8 mouse cellular contexts compared by ENCODE assay signal in genomic region chr1:72536611-72537351, GRCm38 (mm10). TPM values are rescaled to one million over a fixed set of nuclear protein-coding genes. Genes with fewer than 3 reads are reported as not detected.
DNase-seq lines count a peak whose midpoint lies in the region; ATAC-seq and TF ChIP-seq lines count a peak whose summit lies in the region.

Gene March4 (minus strand): TSS chr1:72536930.

- peak; percentile 71 for ATAC-seq in forebrain, embryonic 12.5 days (ENCODE audit: low FRiP score)
- peak; percentile 67; the same call in 1 of the 2 replicates for ATAC-seq in lung, embryonic 15.5 days (ENCODE audit: borderline replicate concordance, extremely low read depth, low FRiP score, low TSS enrichment)

- H3K9ac ChIP-seq in ES-Bruce4 (ENCODE audit: low read depth, poor library complexity, severe bottlenecking): no peak within 1 kb of the TSS
- peak within 1 kb of the TSS; percentile 44 for H3K9ac ChIP-seq in forebrain, embryonic 12.5 days
- no peak within 1 kb of the TSS for H3K9ac ChIP-seq in lung, embryonic 15.5 days

- H3K27ac ChIP-seq in ES-Bruce4 (ENCODE audit: insufficient read depth, low read length): no peak within 1 kb of the TSS
- no peak within 1 kb of the TSS for H3K27ac ChIP-seq in forebrain, embryonic 12.5 days
- peak within 1 kb of the TSS; percentile 72 for H3K27ac ChIP-seq in hindbrain, embryonic 10.5 days
- H3K27ac ChIP-seq in lung, embryonic 15.5 days: no peak within 1 kb of the TSS

- H3K4me1 ChIP-seq in ES-Bruce4 (ENCODE audit: control insufficient read depth, insufficient read depth, low read length): no peaks in the 10 kb centered on the region
- H3K4me1 ChIP-seq in forebrain, embryonic 12.5 days: peaks cover 12% of the 10 kb centered on the region
- H3K4me1 ChIP-seq in hindbrain, embryonic 10.5 days (replicated peaks): peaks cover 23% of the 10 kb centered on the region
- peaks cover 10% of the 10 kb centered on the region for H3K4me1 ChIP-seq in lung, embryonic 15.5 days

- H3K9me3 ChIP-seq in ES-Bruce4 (replicated peaks; ENCODE audit: control insufficient read depth, insufficient read depth, low read length, poor library complexity, severe bottlenecking): no peaks in the 10 kb centered on the region; the same call in 1 of the 2 replicates
- no peaks in the 10 kb centered on the region for H3K9me3 ChIP-seq in forebrain, embryonic 12.5 days
- H3K9me3 ChIP-seq in hindbrain, embryonic 10.5 days: no peaks in the 10 kb centered on the region
- no peaks in the 10 kb centered on the region for H3K9me3 ChIP-seq in lung, embryonic 15.5 days

- under 1% methylated on average over 39 of the region's 41 CpGs for WGBS in forebrain, embryonic 12.5 days
- under 1% methylated on average over 41 of the region's 41 CpGs for WGBS in hindbrain, embryonic 10.5 days
- under 1% methylated on average over 41 of the region's 41 CpGs for WGBS in lung, embryonic 15.5 days

- H3K4me2 ChIP-seq in forebrain, embryonic 12.5 days: peak within 1 kb of the TSS; percentile 86
- H3K4me2 ChIP-seq in lung, embryonic 15.5 days: peak within 1 kb of the TSS; percentile 60

- TF ChIP-seq CTCF in ES-Bruce4 (IDR thresholded peaks at IDR 0.05; ENCODE audit: low read depth, low read length): no peak
- no peak for TF ChIP-seq CTCF in brain, embryonic 14.5 days (IDR thresholded peaks at IDR 0.05; ENCODE audit: borderline replicate concordance, extremely low read depth, insufficient read depth, insufficient read length)

- TF ChIP-seq POLR2A in ES-Bruce4 (IDR thresholded peaks at IDR 0.05; ENCODE audit: insufficient read depth, low read length): no peak
- no peak for TF ChIP-seq POLR2A in brain, embryonic 14.5 days (IDR thresholded peaks at IDR 0.05; ENCODE audit: borderline replicate concordance, extremely low read depth, insufficient read depth, insufficient read length, poor library complexity, severe bottlenecking)

- no peak for TF ChIP-seq EP300 in ES-Bruce4 (IDR thresholded peaks at IDR 0.05; ENCODE audit: insufficient read depth, low read depth, low read length)

- peaks cover 11% of the 10 kb centered on the region for H3K27me3 ChIP-seq in ES-Bruce4 (ENCODE audit: control insufficient read depth, insufficient read depth, low read length, poor library complexity, severe bottlenecking)
- H3K27me3 ChIP-seq in forebrain, embryonic 12.5 days: peaks cover 49% of the 10 kb centered on the region
- peaks cover 37% of the 10 kb centered on the region for H3K27me3 ChIP-seq in hindbrain, embryonic 10.5 days (ENCODE audit: insufficient read depth, poor library complexity, severe bottlenecking)
- peaks cover 40% of the 10 kb centered on the region for H3K27me3 ChIP-seq in lung, embryonic 15.5 days

- peak; percentile 89 for DNase-seq in brain, embryonic 14.5 days (ENCODE audit: low read depth)
- DNase-seq in hindbrain, embryonic 10.5 days (ENCODE audit: low spot score): peak; percentile 80
- peak; percentile 69 for DNase-seq in layer of hippocampus, adult 9-11 months
- peak; percentile 72 for DNase-seq in ovary, postnatal 14 days (ENCODE audit: low spot score)
- peak; percentile 33 for DNase-seq in urinary bladder, postnatal 10 days (ENCODE audit: low spot score)

- H3K36me3 ChIP-seq in ES-Bruce4 (ENCODE audit: control insufficient read depth, insufficient read depth, low read length, poor library complexity, severe bottlenecking): no peaks in the 10 kb centered on the region
- H3K36me3 ChIP-seq in forebrain, embryonic 12.5 days (replicated peaks): no peaks in the 10 kb centered on the region
- no peaks in the 10 kb centered on the region for H3K36me3 ChIP-seq in hindbrain, embryonic 10.5 days
- no peaks in the 10 kb centered on the region for H3K36me3 ChIP-seq in lung, embryonic 15.5 days

- H3K4me3 ChIP-seq in ES-Bruce4 (ENCODE audit: low read depth, low read length): peak within 1 kb of the TSS; percentile 13
- peak within 1 kb of the TSS; percentile 42 for H3K4me3 ChIP-seq in forebrain, embryonic 12.5 days (replicated peaks)
- peak within 1 kb of the TSS; percentile 56 for H3K4me3 ChIP-seq in hindbrain, embryonic 10.5 days
- H3K4me3 ChIP-seq in lung, embryonic 15.5 days: peak within 1 kb of the TSS; percentile 29

RNA-seq across cellular contexts. Expression of gene March4, which starts in this region (rescaled TPM):
- not detected in 2 replicates for polyA plus RNA-seq in ES-Bruce4 (2011; ENCODE audit: insufficient read depth, insufficient read length, low read depth, missing spikeins)
- polyA plus RNA-seq in brain, embryonic 14.5 days (2012; rRNA removed): 4.6 and 17.0 TPM in 2 replicates
- 0.57 and 0.91 TPM in 2 replicates for polyA plus RNA-seq in forebrain, embryonic 12.5 days (2016; fragmentation: Nextera tagmentation; extraction: Ambion mirVana)
- 0.24 and 0.92 TPM in 2 replicates for polyA plus RNA-seq in hindbrain, embryonic 10.5 days (2016; fragmentation: Nextera tagmentation; extraction: Ambion mirVana)
- 0.05 and 0.06 TPM in 2 replicates for polyA plus RNA-seq in lung, embryonic 15.5 days (2015; fragmentation: Nextera tagmentation; extraction: Ambion mirVana)

Comparison
In these comparisons a context has a peak if more than half of its experiments do, and no peak if none do; other contexts are left out.
1. Peak in ATAC-seq, H3K4me3 ChIP-seq, H3K9ac ChIP-seq and H3K4me2 ChIP-seq in forebrain, embryonic 12.5 days; RNA of the gene not detected or under 1 TPM.
2. Peak in DNase-seq, H3K4me3 ChIP-seq and H3K27ac ChIP-seq in hindbrain, embryonic 10.5 days; RNA of the gene not detected or under 1 TPM.
3. Peak in ATAC-seq, H3K4me3 ChIP-seq and H3K4me2 ChIP-seq in lung, embryonic 15.5 days; RNA of the gene not detected or under 1 TPM.
4. DNase-seq: peak in every context shown above with its lines; median percentile 89 in brain, embryonic 14.5 days; 80 in hindbrain, embryonic 10.5 days; 72 in ovary, postnatal 14 days; 69 in layer of hippocampus, adult 9-11 months; 33 in urinary bladder, postnatal 10 days.